Mouse (Mus musculus): ENCODE data around the gene Lrp6.

Lrp6 gene

DNA sequence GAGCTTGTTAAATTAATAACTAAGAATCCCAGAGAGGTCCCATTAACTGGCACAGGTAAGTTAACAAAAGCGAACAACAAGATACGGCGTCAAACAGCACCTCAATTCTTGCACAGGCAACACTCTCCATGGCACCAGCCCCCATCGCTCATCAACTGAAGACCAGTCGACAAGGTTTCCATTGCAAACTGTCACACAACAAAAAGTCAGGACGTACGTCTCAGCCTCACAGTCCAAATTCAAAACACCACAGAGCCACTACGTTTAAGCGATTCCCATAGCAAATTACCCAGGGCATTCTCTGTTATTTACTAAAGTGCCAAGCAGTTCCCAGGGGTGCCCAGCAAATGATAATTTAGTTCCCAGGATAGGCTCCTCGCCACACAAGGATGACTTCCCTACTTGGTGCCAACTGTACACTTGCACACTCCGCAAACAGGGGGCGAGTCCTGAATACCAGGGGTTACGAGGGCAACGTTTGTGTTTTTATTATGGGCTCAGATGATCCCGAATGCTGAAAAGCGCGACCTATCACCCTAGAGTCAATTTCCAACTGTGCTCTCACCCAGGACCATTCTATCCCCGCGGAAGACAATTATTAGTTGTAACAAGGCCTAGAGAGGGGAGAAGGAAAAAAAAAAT lies 1.0 kb downstream of the Lrp6 start:
- Histone ChIP-seq H3K36me3 (ENCODE audit: insufficient read depth, low read length) (no peaks in the 10 kb centered on the region), H3K4me1 (replicated peaks; ENCODE audit: low read depth, low read length) (peaks cover 37% of the 10 kb centered on the region), H3K4me3 (replicated peaks; ENCODE audit: low read length) (peak overlapping the region; percentile 84), H3K9me3 (ENCODE audit: low read length) (no peaks in the 10 kb centered on the region), H3K27me3 (ENCODE audit: insufficient read depth, low read length) (no peaks in the 10 kb centered on the region; the same call in none of the 2 replicates)
- no peak for TF ChIP-seq POU5F1 (IDR thresholded peaks at IDR 0.05; ENCODE audit: borderline replicate concordance, low read length)
- TF ChIP-seq CTCF (conservative IDR thresholded peaks at IDR 0.05; ENCODE audit: low read length): no peak
- TF ChIP-seq NANOG (IDR thresholded peaks at IDR 0.05; ENCODE audit: borderline replicate concordance, low read length): no peak

DNA sequence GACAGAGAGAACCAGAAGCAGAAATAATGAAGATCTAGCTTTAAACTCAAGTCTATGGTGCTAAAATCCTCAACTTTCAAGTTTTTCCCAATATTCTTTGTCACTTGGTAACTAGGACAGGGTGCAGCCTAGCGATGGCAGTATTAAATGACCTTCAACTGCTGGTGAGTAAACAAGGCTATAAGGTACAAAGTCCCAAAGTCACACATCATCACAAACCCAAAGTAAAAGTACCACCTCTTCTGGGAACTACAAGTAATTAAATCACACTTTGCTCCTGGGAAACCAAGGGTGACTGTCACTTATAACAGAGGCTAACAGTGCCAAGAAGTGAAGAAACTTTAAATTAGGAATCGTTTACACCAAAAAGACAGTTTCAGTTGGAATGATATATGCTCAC lies 2.2 kb downstream of the Lrp6 start:
- TF ChIP-seq NANOG (IDR thresholded peaks at IDR 0.05; ENCODE audit: borderline replicate concordance, low read length): no peak
- no peak for TF ChIP-seq CTCF (conservative IDR thresholded peaks at IDR 0.05; ENCODE audit: low read length)
- TF ChIP-seq POU5F1 (IDR thresholded peaks at IDR 0.05; ENCODE audit: borderline replicate concordance, low read length): no peak
- no peak overlapping the region for H3K4me3 ChIP-seq (replicated peaks; ENCODE audit: low read length)

DNA sequence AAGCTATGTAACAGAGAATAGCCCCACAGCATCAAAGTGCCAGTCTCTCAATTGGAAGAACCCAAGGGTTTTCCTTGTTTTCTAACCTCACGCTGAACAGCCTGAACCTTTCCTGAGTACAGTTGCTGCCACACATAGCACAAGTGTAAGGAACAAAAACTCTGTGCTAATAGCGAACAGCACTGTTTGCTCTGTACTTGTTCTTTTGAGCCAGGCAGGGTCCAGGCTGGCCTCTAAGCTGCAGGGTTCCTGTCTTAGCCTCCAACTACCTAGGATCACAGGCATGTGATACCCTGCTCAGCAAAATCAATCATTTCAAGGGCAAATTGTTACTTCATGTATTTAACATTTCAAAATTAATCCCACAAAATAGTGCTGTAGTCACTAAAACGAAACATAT lies 7.1 kb downstream of the Lrp6 start:
- Histone ChIP-seq H3K4me1 (replicated peaks; ENCODE audit: low read depth, low read length) (peaks cover 48% of the 10 kb centered on the region), H3K27me3 (ENCODE audit: insufficient read depth, low read length) (no peaks in the 10 kb centered on the region), H3K4me3 (replicated peaks; ENCODE audit: low read length) (no peak overlapping the region), H3K9me3 (ENCODE audit: low read length) (no peaks in the 10 kb centered on the region), H3K36me3 (ENCODE audit: insufficient read depth, low read length) (no peaks in the 10 kb centered on the region)
- TF ChIP-seq POU5F1 (IDR thresholded peaks at IDR 0.05; ENCODE audit: borderline replicate concordance, low read length) (no peak), NANOG (IDR thresholded peaks at IDR 0.05; ENCODE audit: borderline replicate concordance, low read length) (no peak), CTCF (conservative IDR thresholded peaks at IDR 0.05; ENCODE audit: low read length) (no peak)

More for the DNA sequence above, 2.2 kb downstream of the Lrp6 start:
- Histone ChIP-seq H3K36me3 (ENCODE audit: insufficient read depth, low read length) (no peaks in the 10 kb centered on the region), H3K9me3 (ENCODE audit: low read length) (no peaks in the 10 kb centered on the region), H3K4me1 (replicated peaks; ENCODE audit: low read depth, low read length) (peaks cover 39% of the 10 kb centered on the region), H3K27me3 (ENCODE audit: insufficient read depth, low read length) (no peaks in the 10 kb centered on the region; the same call in none of the 2 replicates)

DNA sequence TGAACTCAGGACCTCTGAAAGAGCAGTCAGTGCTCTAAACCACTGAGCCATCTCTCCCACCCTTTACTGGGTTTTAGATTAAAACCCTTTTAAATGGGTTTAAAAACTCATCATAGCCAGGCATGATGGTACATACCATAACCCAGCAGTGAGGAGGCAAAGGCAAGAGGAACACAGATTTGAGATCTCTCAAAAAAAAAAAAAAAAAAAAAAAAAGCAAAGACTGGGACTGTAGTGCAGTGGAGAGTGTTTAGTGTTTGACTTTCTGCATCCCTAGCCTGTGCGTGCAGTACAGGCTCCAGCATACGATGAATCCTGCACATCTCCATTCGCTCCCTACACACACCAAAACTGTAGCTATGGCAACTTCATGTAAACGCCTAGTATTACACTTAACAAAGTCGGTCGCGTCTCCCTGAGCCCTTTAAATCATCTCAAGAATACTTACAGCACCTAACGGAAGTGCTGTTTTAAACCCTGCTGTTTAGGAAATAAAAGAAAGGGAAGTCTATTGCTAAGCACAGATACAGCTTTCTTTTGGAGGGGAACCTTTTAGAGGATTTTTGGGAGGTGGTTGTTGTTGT lies 8.1 kb downstream of the Lrp6 start:
- Histone ChIP-seq H3K27me3 (ENCODE audit: insufficient read depth, low read length) (no peaks in the 10 kb centered on the region), H3K4me3 (replicated peaks; ENCODE audit: low read length) (no peak overlapping the region), H3K9me3 (ENCODE audit: low read length) (no peaks in the 10 kb centered on the region), H3K4me1 (replicated peaks; ENCODE audit: low read depth, low read length) (peaks cover 40% of the 10 kb centered on the region), H3K36me3 (ENCODE audit: insufficient read depth, low read length) (no peaks in the 10 kb centered on the region)
- no peak for TF ChIP-seq NANOG (IDR thresholded peaks at IDR 0.05; ENCODE audit: borderline replicate concordance, low read length)
- TF ChIP-seq CTCF (conservative IDR thresholded peaks at IDR 0.05; ENCODE audit: low read length): no peak
- TF ChIP-seq POU5F1 (IDR thresholded peaks at IDR 0.05; ENCODE audit: borderline replicate concordance, low read length): no peak

DNA sequence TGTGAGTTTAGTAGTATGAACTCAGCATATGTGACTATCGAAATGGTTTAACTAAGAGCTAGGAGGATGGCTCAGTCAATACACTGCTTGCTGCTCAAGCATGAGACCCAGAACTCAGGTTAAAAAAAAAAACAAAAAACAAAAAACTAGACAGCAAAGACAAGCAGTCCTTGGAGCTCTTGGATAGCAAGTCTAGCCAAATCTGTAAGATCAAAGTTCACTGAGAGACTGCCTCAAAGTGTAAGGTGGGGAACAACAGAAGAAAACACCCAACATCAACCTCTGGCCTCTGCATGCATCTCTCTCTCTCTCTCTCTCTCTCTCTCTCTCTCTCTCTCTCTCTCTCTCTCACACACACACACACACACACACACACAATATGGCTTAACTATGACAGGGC lies 9.7 kb downstream of the Lrp6 start:
- Histone ChIP-seq H3K4me3 (replicated peaks; ENCODE audit: low read length) (no peak overlapping the region), H3K4me1 (replicated peaks; ENCODE audit: low read depth, low read length) (peaks cover 33% of the 10 kb centered on the region), H3K9me3 (ENCODE audit: low read length) (no peaks in the 10 kb centered on the region), H3K27me3 (ENCODE audit: insufficient read depth, low read length) (no peaks in the 10 kb centered on the region), H3K36me3 (ENCODE audit: insufficient read depth, low read length) (no peaks in the 10 kb centered on the region)
- TF ChIP-seq POU5F1 (IDR thresholded peaks at IDR 0.05; ENCODE audit: borderline replicate concordance, low read length) (no peak), NANOG (IDR thresholded peaks at IDR 0.05; ENCODE audit: borderline replicate concordance, low read length) (no peak), CTCF (conservative IDR thresholded peaks at IDR 0.05; ENCODE audit: low read length) (no peak)

DNA sequence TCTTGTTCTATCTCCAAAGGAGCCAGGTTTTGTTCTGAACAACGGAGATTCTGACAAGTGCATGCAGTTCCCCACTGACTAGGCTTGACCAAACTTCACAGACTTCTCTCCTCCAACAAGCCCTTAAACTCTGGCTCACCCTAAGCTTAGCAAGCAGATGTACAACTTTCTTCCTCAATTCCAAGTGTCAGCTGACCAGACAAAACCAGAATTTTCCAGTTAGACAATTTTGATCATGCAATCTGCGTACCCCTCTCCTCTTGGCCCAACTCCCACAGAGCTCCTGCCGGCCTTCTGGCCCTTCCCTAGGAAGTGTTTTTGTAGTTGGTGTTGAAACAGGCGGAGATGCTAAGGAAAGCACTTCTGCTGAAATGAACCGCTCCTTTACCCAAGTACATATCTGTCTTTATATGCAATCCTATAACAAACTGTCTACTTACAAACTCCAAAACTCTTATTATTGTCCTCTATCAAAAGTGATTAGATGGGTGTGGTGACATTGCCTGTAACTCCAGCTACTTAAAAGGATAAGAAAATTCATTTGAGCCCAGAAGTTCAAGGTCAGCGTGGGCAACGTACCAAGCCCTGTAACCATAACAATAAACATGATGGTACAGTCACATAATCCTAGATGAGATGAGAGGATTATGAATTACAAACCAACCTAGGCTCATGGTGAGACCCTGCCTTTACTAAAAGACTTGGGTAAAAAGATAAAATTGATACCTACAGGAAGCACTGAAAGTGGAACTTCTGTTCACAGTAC lies 10.4 kb downstream of the Lrp6 start:
- Histone ChIP-seq H3K9me3 (ENCODE audit: low read length) (no peaks in the 10 kb centered on the region), H3K27me3 (ENCODE audit: insufficient read depth, low read length) (no peaks in the 10 kb centered on the region)

DNA sequence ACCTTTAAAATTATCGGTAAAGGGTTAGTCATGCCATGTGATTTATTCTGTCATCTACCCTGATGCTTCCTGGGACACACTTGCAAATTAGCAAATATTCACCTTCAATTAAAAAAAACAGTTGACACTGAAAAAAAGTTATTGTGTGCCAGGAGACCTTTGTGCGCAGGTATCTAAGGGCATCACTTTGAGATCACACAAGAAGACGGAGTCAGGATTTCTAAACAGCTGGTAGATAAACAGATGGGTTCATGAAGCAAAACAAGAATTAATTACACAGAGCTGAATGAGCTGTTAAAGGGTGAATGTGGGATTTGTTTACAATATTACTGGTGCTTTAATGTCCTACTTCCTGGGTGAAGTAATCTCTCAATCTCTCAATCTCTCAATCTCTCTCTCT lies 11.6 kb downstream of the Lrp6 start:
- Histone ChIP-seq H3K36me3 (ENCODE audit: insufficient read depth, low read length) (no peaks in the 10 kb centered on the region), H3K4me1 (replicated peaks; ENCODE audit: low read depth, low read length) (peaks cover 28% of the 10 kb centered on the region), H3K9me3 (ENCODE audit: low read length) (no peaks in the 10 kb centered on the region), H3K27me3 (ENCODE audit: insufficient read depth, low read length) (no peaks in the 10 kb centered on the region), H3K4me3 (replicated peaks; ENCODE audit: low read length) (no peak overlapping the region)
- TF ChIP-seq POU5F1 (IDR thresholded peaks at IDR 0.05; ENCODE audit: borderline replicate concordance, low read length) (no peak), NANOG (IDR thresholded peaks at IDR 0.05; ENCODE audit: borderline replicate concordance, low read length) (no peak), CTCF (conservative IDR thresholded peaks at IDR 0.05; ENCODE audit: low read length) (no peak)

More for the DNA sequence above, 10.4 kb downstream of the Lrp6 start:
- H3K4me1 ChIP-seq (replicated peaks; ENCODE audit: low read depth, low read length): peaks cover 32% of the 10 kb centered on the region
- TF ChIP-seq CTCF (conservative IDR thresholded peaks at IDR 0.05; ENCODE audit: low read length) (no peak), POU5F1 (IDR thresholded peaks at IDR 0.05; ENCODE audit: borderline replicate concordance, low read length) (no peak), NANOG (IDR thresholded peaks at IDR 0.05; ENCODE audit: borderline replicate concordance, low read length) (no peak)
- 0 out of 2 replicates have a peak overlapping the region, but pooled peaks have one; percentile 17 for H3K4me3 ChIP-seq (replicated peaks; ENCODE audit: low read length)
- no peaks in the 10 kb centered on the region for H3K36me3 ChIP-seq (ENCODE audit: insufficient read depth, low read length)

DNA sequence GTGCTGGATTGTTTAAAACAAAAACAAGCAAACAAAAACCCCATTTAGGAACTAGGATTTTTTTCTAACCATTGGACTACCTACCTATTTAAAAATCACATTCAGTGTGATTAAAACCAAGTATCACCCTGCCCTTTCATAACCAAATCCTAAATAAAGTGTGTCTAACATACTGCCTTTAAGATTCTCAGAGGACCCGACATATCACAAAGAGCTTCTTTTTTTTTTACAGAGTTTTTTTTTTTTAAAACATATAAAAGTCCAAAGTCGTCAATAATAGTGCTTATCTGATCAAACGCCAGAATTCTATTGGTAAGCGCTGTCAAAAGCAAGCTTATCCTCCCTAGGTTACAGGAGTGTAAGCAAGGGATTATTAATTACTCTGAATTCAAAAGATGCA lies 12.5 kb downstream of the Lrp6 start:
- Histone ChIP-seq H3K9me3 (ENCODE audit: low read length) (no peaks in the 10 kb centered on the region), H3K4me1 (replicated peaks; ENCODE audit: low read depth, low read length) (peaks cover 23% of the 10 kb centered on the region), H3K27me3 (ENCODE audit: insufficient read depth, low read length) (no peaks in the 10 kb centered on the region), H3K36me3 (ENCODE audit: insufficient read depth, low read length) (no peaks in the 10 kb centered on the region), H3K4me3 (replicated peaks; ENCODE audit: low read length) (no peak overlapping the region)
- TF ChIP-seq CTCF (conservative IDR thresholded peaks at IDR 0.05; ENCODE audit: low read length) (no peak), NANOG (IDR thresholded peaks at IDR 0.05; ENCODE audit: borderline replicate concordance, low read length) (no peak), POU5F1 (IDR thresholded peaks at IDR 0.05; ENCODE audit: borderline replicate concordance, low read length) (no peak)
